Mouse (Mus musculus) stomach, embryonic 16.5 days (tissue): ENCODE data around the gene Cacna1e. TPM values are rescaled to one million over a fixed set of nuclear protein-coding genes. Genes with fewer than 3 reads are reported as not detected.

Experiments
- ATAC-seq: fragments of 200-750 bp; cut with Nextera tagmentation; 2 replicates; pipeline ENCODE4 v1.8.0; 2017; ENCODE audit warnings: moderate number of reproducible peaks, moderate TSS enrichment; ENCODE audit not compliant: insufficient read depth, low FRiP score
- H3K27ac ChIP-seq: fragments of 300-500 bp; sonication (generic); 2 replicates; pipeline ENCODE4 v1.5.1; 2014; ENCODE audit warnings: low read length
- H3K27me3 ChIP-seq: fragments of 300-500 bp; sonication (generic); 2 replicates; pipeline ENCODE4 v1.6.1; 2014; ENCODE audit warnings: low read length, control low read depth, mixed read lengths; ENCODE audit not compliant: control insufficient read depth, insufficient read depth
- H3K36me3 ChIP-seq: fragments of 300-500 bp; sonication (generic); 2 replicates; pipeline ENCODE4 v1.6.1; 2014; ENCODE audit warnings: low read length; ENCODE audit not compliant: control insufficient read depth, insufficient read depth
- H3K4me1 ChIP-seq: fragments of 300-500 bp; sonication (generic); 2 replicates; pipeline ENCODE4 v1.6.1; 2014; ENCODE audit warnings: low read length, control low read depth, mixed read lengths; ENCODE audit not compliant: control insufficient read depth, insufficient read depth
- H3K4me2 ChIP-seq: fragments of 300-500 bp; sonication (generic); 2 replicates; pipeline ENCODE4 v1.6.1; 2014; ENCODE audit warnings: low read depth, low read length, mixed read lengths
- H3K4me3 ChIP-seq: fragments of 300-500 bp; sonication (generic); replicated peaks from 2 replicates; pipeline ENCODE4 v1.5.1; 2014; ENCODE audit warnings: mild to moderate bottlenecking, low read length
- H3K9ac ChIP-seq: fragments of 300-500 bp; sonication (generic); 2 replicates; pipeline ENCODE4 v1.6.1; 2014; ENCODE audit warnings: low read length
- H3K9me3 ChIP-seq: fragments of 300-500 bp; sonication (generic); replicated peaks from 2 replicates; pipeline ENCODE4 v1.6.1; 2016; ENCODE audit warnings: low read length, control low read depth; ENCODE audit not compliant: control insufficient read depth
- WGBS: fragments of 180-500 bp; shearing (Covaris S2); extraction: QIAGEN DNeasy Blood & Tissue Kit; methylation state at CpG from one replicate; pipeline ENCODE4 v1.1.7; 2014; 5-methylcytosine and 5-hydroxymethylcytosine counted together
- polyA plus RNA-seq: library from polyadenylated mRNA; unstranded; fragments of >200 nt; fragmentation: Nextera tagmentation; extraction: Ambion mirVana; gene quantifications from 2 replicates; pipeline ENCODE4 v1.2.1, GENCODE M21; 2015

Cacna1e gene
- polyA plus RNA-seq, 1 experiment from 2014 or later = 1.2 TPM

DNA sequence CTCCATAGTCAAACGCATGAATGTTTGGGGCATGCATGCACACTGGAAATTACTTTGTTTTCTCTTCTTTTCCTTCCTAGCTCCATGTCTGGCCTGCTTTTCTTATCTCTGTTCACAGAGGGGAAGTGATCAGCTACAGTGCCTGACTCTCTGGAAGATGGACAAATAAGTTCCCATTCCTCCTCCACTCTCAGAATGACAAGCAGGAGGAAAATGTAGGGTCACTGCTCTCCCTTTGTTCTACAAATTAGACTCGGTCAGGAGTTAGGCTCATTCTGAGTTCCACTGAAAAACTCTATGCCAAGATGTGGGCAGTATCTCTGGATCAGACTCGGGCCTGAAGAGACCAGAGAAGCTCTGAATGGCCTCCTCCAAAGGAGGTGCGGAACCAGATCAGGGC is 275.8 kb downstream of the Cacna1e start:
- WGBS = 65% methylated on average over 4 of the region's 4 CpGs
- no peaks in the 10 kb centered on the region for H3K36me3 ChIP-seq
- no peaks in the 10 kb centered on the region for H3K4me1 ChIP-seq
- no peak overlapping the region for H3K4me3 ChIP-seq
- H3K27me3 ChIP-seq = no peaks in the 10 kb centered on the region
- no peak overlapping the region for H3K27ac ChIP-seq
- ATAC-seq = no peak
- no peaks in the 10 kb centered on the region for H3K9me3 ChIP-seq
- H3K4me2 ChIP-seq = no peak overlapping the region
- H3K9ac ChIP-seq = no peak overlapping the region

DNA sequence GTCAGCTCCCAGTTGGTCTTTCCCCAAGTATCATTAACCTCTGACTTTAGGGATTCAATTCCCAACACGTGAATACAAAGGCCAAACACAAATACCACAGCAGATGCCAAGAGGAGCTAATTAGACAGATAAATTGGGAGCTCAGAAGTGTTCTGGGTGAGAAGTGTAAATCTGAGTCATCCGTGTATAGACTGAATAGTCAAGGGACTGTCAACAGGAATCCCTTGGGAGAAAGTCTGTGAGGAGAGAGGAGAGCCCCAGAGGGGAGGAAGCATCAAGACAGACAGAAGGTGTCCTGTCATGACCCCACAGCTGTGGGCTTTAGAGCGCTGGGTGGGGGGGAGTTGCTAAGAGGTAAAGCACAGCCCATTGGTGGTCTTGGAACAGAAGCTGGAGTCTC is 276.9 kb downstream of the Cacna1e start:
- H3K27me3 ChIP-seq = no peaks in the 10 kb centered on the region
- no peak overlapping the region for H3K4me3 ChIP-seq
- no peak overlapping the region for H3K9ac ChIP-seq
- H3K4me2 ChIP-seq = no peak overlapping the region
- H3K36me3 ChIP-seq = no peaks in the 10 kb centered on the region
- H3K4me1 ChIP-seq = no peaks in the 10 kb centered on the region
- 55% methylated on average over 3 of the region's 3 CpGs for WGBS
- no peaks in the 10 kb centered on the region for H3K9me3 ChIP-seq
- no peak for ATAC-seq
- no peak overlapping the region for H3K27ac ChIP-seq

DNA sequence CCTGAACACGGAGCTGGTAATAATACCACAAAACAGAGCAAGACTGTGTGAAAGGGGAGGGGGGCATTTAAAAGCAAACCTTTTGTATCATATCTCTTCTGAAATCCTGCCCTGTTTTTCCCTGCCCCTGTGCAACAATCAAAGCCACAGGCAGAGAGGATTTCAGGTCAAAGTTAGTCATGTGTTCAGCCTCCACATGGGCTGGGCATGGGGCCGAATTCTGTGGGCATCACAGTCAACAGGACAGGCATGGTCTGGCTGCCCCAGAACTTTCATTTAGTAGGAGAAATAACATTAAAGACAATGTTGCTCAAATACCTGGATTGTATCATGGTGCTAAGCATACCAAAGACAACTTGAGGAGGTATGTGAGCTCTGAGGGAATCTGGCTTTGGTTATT is 278.7 kb downstream of the Cacna1e start:
- WGBS = 84% methylated on average over 2 of the region's 2 CpGs
- Histone ChIP-seq H3K27me3 (no peaks in the 10 kb centered on the region), H3K9me3 (no peaks in the 10 kb centered on the region), H3K27ac (no peak overlapping the region), H3K9ac (no peak overlapping the region), H3K4me2 (no peak overlapping the region), H3K4me3 (no peak overlapping the region), H3K4me1 (no peaks in the 10 kb centered on the region), H3K36me3 (no peaks in the 10 kb centered on the region)
- no peak for ATAC-seq

DNA sequence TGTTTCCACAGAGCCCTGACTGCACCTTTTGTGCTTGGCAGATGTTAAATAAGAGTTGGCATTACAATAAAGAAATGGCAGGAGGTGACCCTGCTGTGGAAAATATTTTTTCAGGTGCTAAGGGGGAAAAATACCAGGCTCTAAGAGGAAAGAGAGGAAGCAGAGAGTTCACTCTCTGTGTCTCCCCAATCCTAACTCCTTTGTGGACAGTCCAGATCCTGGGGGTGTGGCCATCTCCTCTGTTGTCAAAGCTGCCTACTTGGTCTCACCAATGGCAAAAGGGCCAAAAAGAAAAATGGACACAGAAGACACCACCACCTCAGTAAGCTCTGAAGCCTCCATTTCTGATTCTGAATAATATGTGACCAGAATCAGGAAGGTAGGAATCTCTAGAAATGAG is 280.5 kb downstream of the Cacna1e start:
- Histone ChIP-seq H3K9me3 (no peaks in the 10 kb centered on the region), H3K36me3 (no peaks in the 10 kb centered on the region), H3K27me3 (no peaks in the 10 kb centered on the region), H3K4me3 (no peak overlapping the region), H3K4me2 (no peak overlapping the region), H3K4me1 (no peaks in the 10 kb centered on the region), H3K9ac (no peak overlapping the region), H3K27ac (no peak overlapping the region)
- no peak for ATAC-seq

DNA sequence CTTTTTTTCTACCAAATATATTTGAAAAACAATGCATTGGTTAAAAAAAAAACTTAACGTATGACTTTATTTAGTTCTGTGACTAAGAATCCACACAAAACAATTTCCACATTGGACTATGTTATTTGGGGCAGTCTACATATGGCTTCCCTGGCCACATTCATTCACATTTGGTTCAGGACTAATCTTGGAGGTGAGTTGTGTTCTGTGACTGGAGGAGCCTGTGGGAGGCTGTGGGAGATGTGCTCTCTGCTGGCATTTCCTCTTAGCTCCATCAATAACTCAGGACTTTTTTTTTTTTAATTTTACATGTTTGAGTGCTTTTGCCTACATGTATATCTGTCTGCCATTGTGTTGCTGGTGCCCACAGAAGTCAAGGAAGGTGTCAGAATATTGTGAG is 281.8 kb downstream of the Cacna1e start:
- Histone ChIP-seq H3K4me3 (no peak overlapping the region), H3K36me3 (no peaks in the 10 kb centered on the region), H3K4me1 (no peaks in the 10 kb centered on the region), H3K27ac (no peak overlapping the region), H3K9ac (no peak overlapping the region), H3K9me3 (no peaks in the 10 kb centered on the region), H3K27me3 (no peaks in the 10 kb centered on the region), H3K4me2 (no peak overlapping the region)
- ATAC-seq = no peak
- WGBS = 90% methylated on average over 1 of the region's 1 CpGs

DNA sequence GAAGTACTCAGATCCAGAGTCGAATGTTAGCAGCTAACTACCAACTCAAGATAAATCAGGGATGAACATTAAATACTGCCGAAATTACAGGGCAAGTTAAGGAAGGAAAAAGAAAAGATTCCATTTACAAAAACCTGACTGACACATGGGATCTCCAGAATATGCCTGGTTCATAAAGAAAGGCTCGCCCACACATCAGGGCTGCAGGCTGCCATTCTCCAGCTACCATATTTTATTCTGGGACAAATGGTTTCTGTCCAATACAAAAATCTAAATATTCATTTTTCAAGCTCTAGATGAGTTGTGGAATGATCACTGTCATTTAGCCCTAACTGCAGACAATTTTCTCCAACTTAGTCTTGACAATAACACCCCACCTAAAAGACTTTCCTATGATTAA is 301.8 kb downstream of the Cacna1e start:
- H3K4me3 ChIP-seq = no peak overlapping the region
- H3K9ac ChIP-seq = no peak overlapping the region
- WGBS = 82% methylated on average over 3 of the region's 3 CpGs
- H3K36me3 ChIP-seq = no peaks in the 10 kb centered on the region
- H3K4me1 ChIP-seq = no peaks in the 10 kb centered on the region
- no peaks in the 10 kb centered on the region for H3K27me3 ChIP-seq
- H3K27ac ChIP-seq = no peak overlapping the region
- H3K4me2 ChIP-seq = no peak overlapping the region
- ATAC-seq = no peak
- H3K9me3 ChIP-seq = no peaks in the 10 kb centered on the region

DNA sequence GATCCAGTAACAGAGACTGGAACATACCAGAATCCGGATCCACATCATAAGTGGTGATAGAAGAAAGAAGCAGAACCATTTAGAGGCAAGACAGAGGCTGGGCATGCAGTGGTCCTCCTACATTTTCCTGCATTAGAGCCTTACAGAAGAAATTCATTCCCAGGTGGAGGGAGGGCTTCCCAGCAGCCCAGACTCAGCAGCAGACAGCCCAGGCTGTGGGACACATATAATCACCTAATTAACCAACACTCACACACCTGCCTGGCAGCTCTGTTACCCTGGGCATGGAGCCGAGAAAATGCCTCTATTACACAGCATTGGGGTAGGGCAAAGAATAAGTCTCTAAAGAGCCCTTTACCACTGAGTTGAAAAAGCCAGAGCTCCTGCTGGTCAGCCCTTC is 304.4 kb downstream of the Cacna1e start:
- Histone ChIP-seq H3K4me3 (no peak overlapping the region), H3K4me1 (no peaks in the 10 kb centered on the region), H3K9me3 (no peaks in the 10 kb centered on the region), H3K27ac (no peak overlapping the region), H3K36me3 (no peaks in the 10 kb centered on the region), H3K4me2 (no peak overlapping the region), H3K27me3 (no peaks in the 10 kb centered on the region), H3K9ac (no peak overlapping the region)
- no peak for ATAC-seq
- 77% methylated on average over 2 of the region's 2 CpGs for WGBS

DNA sequence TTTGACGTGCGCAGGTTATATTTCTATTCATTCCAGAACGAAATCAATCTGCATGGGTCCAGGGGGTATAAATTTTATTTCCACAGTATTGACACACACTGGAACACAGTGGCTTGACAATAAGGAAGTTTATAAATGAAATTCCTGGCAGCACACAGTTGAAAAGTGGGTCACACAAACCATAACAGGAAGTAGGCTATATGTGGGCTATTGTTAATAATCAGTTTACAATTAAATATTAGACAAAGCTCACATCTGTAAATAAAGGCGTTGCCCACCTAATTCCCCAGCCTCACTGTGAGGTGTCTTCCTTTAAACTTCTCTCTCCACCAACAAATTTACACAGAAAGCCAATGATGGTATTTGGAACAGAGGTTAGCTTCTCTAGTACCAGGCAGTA is 305.6 kb downstream of the Cacna1e start:
- Histone ChIP-seq H3K27ac (no peak overlapping the region), H3K4me3 (no peak overlapping the region), H3K4me1 (no peaks in the 10 kb centered on the region), H3K9ac (no peak overlapping the region), H3K27me3 (no peaks in the 10 kb centered on the region), H3K36me3 (no peaks in the 10 kb centered on the region), H3K9me3 (no peaks in the 10 kb centered on the region), H3K4me2 (no peak overlapping the region)
- WGBS = 78% methylated on average over 4 of the region's 4 CpGs
- ATAC-seq = no peak

DNA sequence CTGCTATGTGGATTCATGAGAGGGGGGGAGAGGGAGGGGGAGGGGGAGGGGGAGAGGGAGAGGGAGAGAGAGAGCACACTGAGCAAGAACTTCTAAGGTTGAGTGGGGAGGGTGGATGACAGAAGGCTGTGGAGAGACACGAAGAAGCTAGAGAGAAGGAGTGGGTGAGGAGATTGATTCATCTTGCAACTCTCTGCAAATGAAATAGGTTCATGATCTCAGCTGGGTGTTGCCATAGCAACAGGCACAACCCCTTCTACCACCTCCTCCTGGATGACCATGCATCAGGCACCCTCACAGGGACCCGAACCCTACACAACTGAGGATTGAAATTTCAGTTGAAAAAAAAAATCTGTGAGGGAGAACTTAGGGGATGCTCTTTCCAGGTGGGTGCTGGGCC is 307.9 kb downstream of the Cacna1e start:
- no peaks in the 10 kb centered on the region for H3K36me3 ChIP-seq
- 58% methylated on average over 2 of the region's 2 CpGs for WGBS
- H3K4me1 ChIP-seq = no peaks in the 10 kb centered on the region
- no peak overlapping the region for H3K27ac ChIP-seq
- no peak overlapping the region for H3K4me3 ChIP-seq
- H3K9ac ChIP-seq = no peak overlapping the region
- no peak for ATAC-seq
- no peaks in the 10 kb centered on the region for H3K27me3 ChIP-seq
- no peak overlapping the region for H3K4me2 ChIP-seq
- no peaks in the 10 kb centered on the region for H3K9me3 ChIP-seq

DNA sequence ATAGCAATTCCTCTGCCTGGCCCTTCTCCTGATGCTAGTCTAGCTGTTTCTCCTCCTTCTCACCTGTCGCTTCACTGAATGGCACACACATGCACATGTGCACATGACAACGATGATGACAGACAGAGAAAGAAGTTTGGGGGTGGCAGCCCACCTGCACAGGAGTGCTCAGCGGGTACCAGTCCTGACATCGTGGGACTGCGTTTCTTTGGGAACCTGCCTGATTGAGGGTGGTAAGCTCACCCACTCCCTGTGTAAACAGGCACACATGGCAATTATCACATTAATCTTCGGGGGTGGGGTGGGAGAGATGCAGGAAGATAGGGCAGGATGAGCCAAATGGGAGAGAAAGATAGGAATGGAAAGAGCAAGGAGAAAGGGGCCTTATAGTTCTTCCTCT is 318.3 kb downstream of the Cacna1e start:
- H3K27me3 ChIP-seq = no peaks in the 10 kb centered on the region
- H3K36me3 ChIP-seq = no peaks in the 10 kb centered on the region
- 72% methylated on average over 6 of the region's 6 CpGs for WGBS
- H3K4me2 ChIP-seq = no peak overlapping the region
- H3K9ac ChIP-seq = no peak overlapping the region
- no peaks in the 10 kb centered on the region for H3K9me3 ChIP-seq
- H3K4me3 ChIP-seq = no peak overlapping the region
- no peak overlapping the region for H3K27ac ChIP-seq
- ATAC-seq = no peak
- no peaks in the 10 kb centered on the region for H3K4me1 ChIP-seq
